Mouse (Mus musculus) liver, embryonic 13.5 days (tissue): ENCODE data around the gene 4930558C23Rik. TPM values are rescaled to one million over a fixed set of nuclear protein-coding genes. Genes with fewer than 3 reads are reported as not detected.
"Not testable (repeated sequence)": the region's sequence is repeated elsewhere in the genome, so short reads cannot be mapped to it uniquely, and the experiment has no call there.

ENCODE experiments used
- ATAC-seq: fragments of 200-750 bp; cut with Nextera tagmentation; 2 replicates; pipeline ENCODE4 v1.8.0; 2017; ENCODE audit warnings: low read depth, mild to moderate bottlenecking, moderate number of reproducible peaks, moderate library complexity
- DNase-seq: peaks from one replicate; pipeline ENCODE4 v3.0.0; 2022
- H3K27ac ChIP-seq: fragments of 300-500 bp; sonication (generic); 2 replicates; pipeline ENCODE4 v1.5.1; 2015; ENCODE audit warnings: moderate library complexity, mild to moderate bottlenecking, inconsistent platforms
- H3K27me3 ChIP-seq: fragments of 300-500 bp; sonication (generic); 2 replicates; pipeline ENCODE4 v1.6.1; 2015; ENCODE audit warnings: mild to moderate bottlenecking, inconsistent platforms
- H3K36me3 ChIP-seq: fragments of 300-500 bp; sonication (generic); 2 replicates; pipeline ENCODE4 v1.6.1; 2015; ENCODE audit warnings: mild to moderate bottlenecking, inconsistent platforms
- H3K4me1 ChIP-seq: fragments of 300-500 bp; sonication (generic); replicated peaks from 2 replicates; pipeline ENCODE4 v1.6.1; 2015; ENCODE audit warnings: inconsistent platforms
- H3K4me2 ChIP-seq: fragments of 300-500 bp; sonication (generic); 2 replicates; pipeline ENCODE4 v1.6.1; 2015; ENCODE audit warnings: inconsistent platforms, mild to moderate bottlenecking, moderate library complexity
- H3K4me3 ChIP-seq: fragments of 300-500 bp; sonication (generic); replicated peaks from 2 replicates; pipeline ENCODE4 v1.5.1; 2015; ENCODE audit warnings: mild to moderate bottlenecking, inconsistent platforms
- H3K9ac ChIP-seq: fragments of 300-500 bp; sonication (generic); 2 replicates; pipeline ENCODE4 v1.6.1; 2015; ENCODE audit warnings: mild to moderate bottlenecking, inconsistent platforms
- H3K9me3 ChIP-seq: fragments of 300-500 bp; sonication (generic); replicated peaks from 2 replicates; pipeline ENCODE4 v1.6.1; 2016; ENCODE audit warnings: inconsistent platforms
- WGBS: fragments of 180-500 bp; shearing (Covaris S2); methylation state at CpG from one replicate; pipeline ENCODE4 v1.1.7; 2015; ENCODE audit not compliant: insufficient replicate concordance; 5-methylcytosine and 5-hydroxymethylcytosine counted together
- polyA plus RNA-seq: library from polyadenylated mRNA; unstranded; fragments of >200 nt; fragmentation: Nextera tagmentation; extraction: Ambion mirVana; gene quantifications from 2 replicates; pipeline ENCODE4 v1.2.1, GENCODE M21; 2015

The 4930558C23Rik gene
- polyA plus RNA-seq, 1 experiment from 2014 or later = not detected

DNA sequence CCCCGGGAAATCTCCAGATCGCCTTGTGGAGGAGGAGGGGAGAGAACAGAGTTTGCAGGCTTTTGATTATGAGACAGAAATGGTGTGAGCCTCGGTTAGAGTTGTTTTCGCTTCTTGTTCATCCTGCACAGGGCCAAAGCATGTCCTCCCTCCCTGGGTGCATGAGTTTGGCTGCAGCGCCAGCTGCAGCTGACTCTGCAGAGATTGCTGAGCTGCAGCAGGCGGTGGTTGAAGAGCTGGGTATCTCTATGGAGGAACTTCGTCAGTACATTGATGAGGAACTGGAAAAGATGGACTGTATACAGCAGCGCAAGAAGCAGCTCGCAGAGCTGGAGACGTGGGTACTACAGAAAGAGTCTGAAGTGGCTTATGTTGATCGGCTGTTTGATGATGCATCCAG lies 25.8 kb upstream of the 4930558C23Rik start:
- not testable (repeated sequence) for ATAC-seq, H3K9ac ChIP-seq, H3K27ac ChIP-seq, H3K4me3 ChIP-seq, H3K4me1 ChIP-seq, H3K4me2 ChIP-seq, DNase-seq, H3K9me3 ChIP-seq, H3K36me3 ChIP-seq
- peaks cover 23% of the 10 kb centered on the region for H3K27me3 ChIP-seq
- WGBS = 55% methylated on average over 5 of the region's 11 CpGs

- 10% methylated on average over 16 of the region's 21 CpGs for WGBS
- not testable (repeated sequence) for H3K27ac ChIP-seq, DNase-seq, H3K9ac ChIP-seq, H3K9me3 ChIP-seq, H3K36me3 ChIP-seq, H3K4me1 ChIP-seq
- H3K4me3 ChIP-seq = peak overlapping the region; percentile 37
- peak overlapping the region; percentile 59 for H3K4me2 ChIP-seq
- H3K27me3 ChIP-seq = peaks cover 23% of the 10 kb centered on the region
- ATAC-seq = peak; percentile 4; the same call in 1 of the 2 replicates
These were observed 25.2 kb upstream of the 4930558C23Rik start for GRCm38 (mm10) chr3:95427891-95428238.

DNA sequence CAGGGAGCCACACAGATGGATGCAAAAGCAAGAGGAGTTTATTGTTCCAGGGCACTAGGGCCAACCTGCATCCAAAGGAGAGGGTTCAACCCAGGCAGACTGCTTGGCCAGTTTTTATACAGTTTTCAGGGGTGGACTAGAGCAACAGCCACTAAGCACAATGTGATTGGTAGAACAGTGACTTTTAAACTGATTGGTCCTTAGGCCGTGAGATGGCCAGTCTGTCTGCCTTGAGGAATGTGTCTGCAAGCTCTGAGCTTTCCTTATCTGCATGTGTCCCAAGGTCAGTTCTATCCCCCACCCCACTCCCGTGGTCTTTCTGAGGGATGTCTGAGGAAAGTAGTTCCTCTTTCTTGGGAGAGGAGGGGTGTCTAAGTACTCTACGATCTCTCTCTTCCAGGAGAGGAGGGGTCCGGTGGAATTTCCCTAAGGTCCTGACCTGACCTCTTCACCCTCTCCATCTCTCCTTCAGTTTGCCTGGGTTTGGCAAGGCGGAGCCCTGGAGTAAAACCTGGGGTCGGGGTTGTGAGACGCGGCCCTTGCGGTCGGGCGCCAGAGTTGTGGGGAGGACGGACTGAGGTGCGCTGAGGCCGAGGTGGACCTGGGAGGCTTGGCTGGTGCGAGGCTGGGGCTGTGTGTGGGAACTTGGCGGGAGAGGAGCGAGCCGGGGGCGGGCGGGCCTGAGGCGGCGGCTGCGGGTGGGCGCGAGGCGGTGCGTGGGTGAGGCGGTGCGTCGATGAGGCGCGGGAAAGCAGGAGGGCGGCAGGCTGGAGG lies 24.7 kb upstream of the 4930558C23Rik start:
- H3K27ac ChIP-seq, H3K4me1 ChIP-seq, H3K9me3 ChIP-seq, H3K36me3 ChIP-seq, H3K9ac ChIP-seq, DNase-seq: not testable (repeated sequence)
- Histone ChIP-seq H3K4me3 (peak overlapping the region; percentile 37), H3K27me3 (peaks cover 23% of the 10 kb centered on the region), H3K4me2 (peak overlapping the region; percentile 59)
- whole genome bisulfite sequencing = 25% methylated on average over 11 of the region's 33 CpGs
- ATAC-seq = peak; percentile 68

DNA sequence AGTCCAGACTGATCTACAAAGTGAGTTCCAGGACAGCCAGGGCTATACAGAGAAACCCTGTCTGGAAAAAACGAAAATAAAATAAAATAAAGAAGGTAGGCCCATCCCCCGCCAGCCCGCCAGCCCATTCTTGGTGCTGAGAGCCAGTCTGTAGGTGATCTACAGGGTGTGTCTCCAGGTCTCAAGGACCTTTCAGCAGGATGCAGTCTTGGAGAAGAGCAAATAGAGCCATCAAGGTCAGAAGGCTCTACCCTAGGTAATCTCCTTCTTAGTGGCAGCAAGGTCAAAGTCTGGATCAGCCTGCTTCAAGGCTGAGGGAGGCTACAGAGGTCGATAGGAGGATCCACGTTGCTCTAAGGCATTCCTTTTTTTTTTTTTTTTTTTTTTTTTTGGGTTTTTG lies 23.8 kb upstream of the 4930558C23Rik start:
- peaks cover 23% of the 10 kb centered on the region for H3K27me3 ChIP-seq
- not testable (repeated sequence) for ATAC-seq, H3K9me3 ChIP-seq, H3K4me3 ChIP-seq, H3K27ac ChIP-seq, H3K36me3 ChIP-seq, H3K4me2 ChIP-seq, H3K9ac ChIP-seq, DNase-seq, H3K4me1 ChIP-seq
- 80% methylated on average over 5 of the region's 5 CpGs for WGBS

DNA sequence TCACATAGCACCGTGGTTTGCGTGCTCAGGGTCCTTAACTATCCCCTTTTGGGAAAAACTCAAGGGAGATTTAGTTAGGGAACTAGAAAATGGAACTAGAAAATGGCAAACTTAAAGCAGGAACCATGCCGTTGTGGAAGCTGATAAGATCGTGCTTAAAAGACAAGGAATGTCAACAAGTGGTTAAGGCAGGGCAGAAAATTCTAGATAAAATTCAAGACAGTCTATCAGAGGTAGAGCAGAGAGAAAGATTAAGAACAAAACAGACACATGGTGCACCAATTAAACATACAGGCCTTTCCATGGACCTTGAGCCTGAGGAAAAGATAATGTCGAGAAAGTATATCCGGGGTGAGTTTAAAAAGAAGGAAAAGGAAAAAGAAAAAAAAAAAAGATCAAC lies 15.2 kb upstream of the 4930558C23Rik start:
- no peak for DNase-seq

DNA sequence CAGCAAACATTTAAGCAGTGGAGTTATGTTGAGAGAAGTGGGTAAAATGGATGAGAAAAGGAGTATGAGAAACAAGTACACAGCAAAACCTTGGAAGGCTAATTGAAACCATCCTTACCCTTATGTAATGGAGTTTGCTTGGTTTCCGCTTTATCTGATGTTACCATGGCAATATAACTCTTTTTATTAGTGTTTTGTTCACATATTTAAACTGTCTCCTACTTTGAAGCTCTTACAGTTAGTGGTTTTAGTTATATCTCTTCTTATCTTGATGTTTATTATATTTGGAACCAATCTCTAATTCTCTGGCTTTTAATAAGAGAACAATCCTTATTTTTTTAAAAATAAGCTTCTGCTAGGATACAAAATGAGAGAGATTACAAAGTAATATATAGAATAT lies 9.6 kb upstream of the 4930558C23Rik start:
- ATAC-seq (no peak), DNase-seq (no peak)
- H3K27ac ChIP-seq = no peak overlapping the region
- no peaks in the 10 kb centered on the region for H3K4me1 ChIP-seq
- 60% methylated on average over 1 of the region's 1 CpGs for WGBS
- no peaks in the 10 kb centered on the region for H3K36me3 ChIP-seq
- H3K4me3 ChIP-seq = no peak overlapping the region
- H3K9me3 ChIP-seq = peaks cover 6% of the 10 kb centered on the region; the same call in 1 of the 2 replicates
- H3K9ac ChIP-seq = no peak overlapping the region
- H3K27me3 ChIP-seq = no peaks in the 10 kb centered on the region
- no peak overlapping the region for H3K4me2 ChIP-seq

More for the DNA sequence above, 15.2 kb upstream of the 4930558C23Rik start:
- ATAC-seq = no peak
- no peaks in the 10 kb centered on the region for H3K4me1 ChIP-seq
- no peaks in the 10 kb centered on the region for H3K27me3 ChIP-seq
- 76% methylated on average over 6 of the region's 6 CpGs for WGBS
- no peak overlapping the region for H3K27ac ChIP-seq
- no peak overlapping the region for H3K4me2 ChIP-seq
- peaks cover 26% of the 10 kb centered on the region for H3K9me3 ChIP-seq
- H3K9ac ChIP-seq = no peak overlapping the region
- no peaks in the 10 kb centered on the region for H3K36me3 ChIP-seq
- H3K4me3 ChIP-seq = no peak overlapping the region

- H3K4me2 ChIP-seq = no peak overlapping the region
- no peaks in the 10 kb centered on the region for H3K4me1 ChIP-seq
- ATAC-seq (no peak), DNase-seq (no peak)
- 83% methylated on average over 2 of the region's 2 CpGs for WGBS
- H3K9me3 ChIP-seq = no peaks in the 10 kb centered on the region
- no peaks in the 10 kb centered on the region for H3K27me3 ChIP-seq
- H3K9ac ChIP-seq = no peak overlapping the region
- no peaks in the 10 kb centered on the region for H3K36me3 ChIP-seq
- no peak overlapping the region for H3K4me3 ChIP-seq
- no peak overlapping the region for H3K27ac ChIP-seq
These were observed 6.2 kb upstream of the 4930558C23Rik start for GRCm38 (mm10) chr3:95408852-95409251.

GRCm38 (mm10) chr3:95407728-95408127 lies 5.1 kb upstream of the 4930558C23Rik start:
- Histone ChIP-seq H3K27me3 (no peaks in the 10 kb centered on the region), H3K4me3 (no peak overlapping the region), H3K4me2 (no peak overlapping the region), H3K27ac (no peak overlapping the region), H3K9me3 (no peaks in the 10 kb centered on the region), H3K4me1 (no peaks in the 10 kb centered on the region), H3K36me3 (no peaks in the 10 kb centered on the region), H3K9ac (no peak overlapping the region)
- ATAC-seq = no peak
- WGBS = 64% methylated on average over 1 of the region's 1 CpGs
- DNase-seq = no peak

DNA sequence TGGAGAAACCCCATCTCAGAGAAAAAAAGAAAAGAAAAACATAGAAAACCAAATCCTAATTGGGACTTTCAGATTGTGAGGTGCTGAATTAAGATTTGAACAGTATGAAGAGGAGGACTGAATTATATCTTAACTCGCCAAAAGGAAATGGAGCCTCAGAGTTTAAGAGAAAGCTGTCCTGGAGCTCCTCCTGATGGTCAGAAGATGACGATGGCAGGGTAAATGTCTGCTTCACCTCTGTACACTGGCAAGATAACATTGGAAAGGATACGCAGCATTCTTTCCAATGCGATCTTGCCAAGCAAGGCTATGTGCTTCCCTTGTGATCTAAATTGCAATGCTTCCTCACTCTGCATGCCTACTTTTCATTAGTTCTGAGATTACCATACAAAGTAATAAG lies 8.3 kb downstream of the 4930558C23Rik start:
- Histone ChIP-seq H3K9me3 (peaks cover 6% of the 10 kb centered on the region; the same call in 1 of the 2 replicates), H3K27ac (no peak overlapping the region), H3K4me1 (no peaks in the 10 kb centered on the region), H3K4me3 (no peak overlapping the region), H3K36me3 (no peaks in the 10 kb centered on the region), H3K4me2 (no peak overlapping the region), H3K9ac (no peak overlapping the region), H3K27me3 (no peaks in the 10 kb centered on the region)
- ATAC-seq (no peak), DNase-seq (peak; percentile 18)
- WGBS = 66% methylated on average over 4 of the region's 4 CpGs

DNA sequence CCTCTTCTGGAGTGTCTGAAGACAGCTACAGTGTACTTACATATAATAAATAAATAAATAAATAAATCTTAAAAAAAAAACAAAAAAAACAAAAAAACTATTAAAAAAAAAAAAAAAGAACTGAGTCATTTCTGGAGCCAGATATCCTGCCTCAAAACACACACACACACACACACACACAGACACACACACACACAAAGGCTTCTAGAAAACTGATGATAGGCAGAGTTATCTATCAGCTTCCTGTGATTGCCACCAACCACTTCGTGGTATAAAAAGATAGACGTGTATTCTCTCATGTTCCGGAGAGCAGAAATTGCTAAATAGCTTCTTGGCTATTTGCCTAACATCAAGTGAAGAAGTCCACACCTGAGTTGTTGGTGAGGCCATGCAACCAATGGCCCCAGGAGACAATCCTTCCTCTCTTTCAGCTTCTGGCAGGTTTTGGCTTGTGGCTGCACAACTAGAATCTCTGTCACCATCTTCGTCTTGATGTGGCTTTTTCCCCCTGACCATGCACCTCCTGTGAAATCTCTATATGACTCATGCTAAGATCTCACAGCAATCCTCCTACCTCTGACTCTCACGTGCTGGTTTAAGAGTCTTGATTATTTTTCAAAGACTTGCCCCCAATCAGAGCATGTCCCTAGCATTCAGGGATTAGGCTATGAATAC lies 17.1 kb downstream of the 4930558C23Rik start:
- Histone ChIP-seq H3K4me1 (no peaks in the 10 kb centered on the region), H3K4me3 (no peak overlapping the region), H3K36me3 (no peaks in the 10 kb centered on the region), H3K9me3 (no peaks in the 10 kb centered on the region), H3K27me3 (no peaks in the 10 kb centered on the region), H3K4me2 (no peak overlapping the region), H3K9ac (no peak overlapping the region), H3K27ac (no peak overlapping the region)
- ATAC-seq (no peak), DNase-seq (no peak)
- WGBS = 39% methylated on average over 5 of the region's 5 CpGs

DNA sequence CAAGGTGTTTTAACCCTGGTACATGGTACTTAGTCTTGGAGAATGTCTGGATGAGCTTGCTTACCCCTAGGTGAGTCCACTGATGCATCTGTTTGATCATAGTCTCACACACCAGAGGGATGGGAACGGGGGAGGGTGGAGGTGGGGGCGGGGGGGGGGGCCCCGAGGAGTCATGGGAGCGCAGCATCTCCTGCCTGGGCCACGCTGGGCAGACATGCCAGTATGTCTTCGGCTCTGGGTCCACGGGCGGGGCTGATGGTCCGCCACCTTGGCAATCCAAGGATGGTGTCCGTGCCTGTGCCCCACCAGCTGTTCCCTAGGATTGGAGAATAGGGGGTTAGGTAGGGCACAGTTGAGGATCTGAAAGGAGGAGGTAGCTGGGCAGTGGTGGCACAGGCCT lies 29.4 kb downstream of the 4930558C23Rik start:
- no peaks in the 10 kb centered on the region for H3K27me3 ChIP-seq
- no peak overlapping the region for H3K9ac ChIP-seq
- no peak overlapping the region for H3K4me2 ChIP-seq
- no peak overlapping the region for H3K27ac ChIP-seq
- no peaks in the 10 kb centered on the region for H3K4me1 ChIP-seq
- H3K9me3 ChIP-seq = peaks cover 18% of the 10 kb centered on the region
- WGBS = 68% methylated on average over 10 of the region's 10 CpGs
- DNase-seq = no peak
- no peak overlapping the region for H3K4me3 ChIP-seq
- no peak for ATAC-seq
- no peaks in the 10 kb centered on the region for H3K36me3 ChIP-seq

DNA sequence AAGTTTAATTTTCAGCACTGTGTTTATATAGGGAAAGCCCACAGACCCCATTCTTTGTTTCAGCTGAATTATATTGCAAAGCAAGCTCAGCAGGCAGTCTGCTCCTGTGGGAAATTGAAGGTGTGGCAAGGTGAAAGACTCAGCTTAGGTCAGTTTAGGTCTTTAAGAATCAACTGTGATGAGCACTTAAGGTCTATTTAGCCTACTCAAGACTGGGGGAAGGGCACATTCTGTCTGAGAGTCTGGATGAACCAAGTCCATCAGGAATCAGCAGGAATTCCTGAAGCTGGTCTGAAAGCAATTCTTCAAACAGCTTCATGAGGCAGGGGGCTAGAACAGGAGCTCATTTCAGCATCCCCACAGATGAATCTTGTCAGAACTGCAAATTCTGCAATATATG lies 32.5 kb downstream of the 4930558C23Rik start:
- Histone ChIP-seq H3K4me2 (no peak overlapping the region), H3K9me3 (0 out of 2 replicates have a peak, but pooled peaks cover 3% of the 10 kb centered on the region), H3K27me3 (no peaks in the 10 kb centered on the region), H3K9ac (no peak overlapping the region), H3K4me1 (no peaks in the 10 kb centered on the region), H3K4me3 (no peak overlapping the region), H3K27ac (no peak overlapping the region), H3K36me3 (no peaks in the 10 kb centered on the region)
- DNase-seq = no peak
- ATAC-seq = no peak
